Comparison of ENCODE assay signal across 8 mouse cellular contexts in the genomic region with DNA sequence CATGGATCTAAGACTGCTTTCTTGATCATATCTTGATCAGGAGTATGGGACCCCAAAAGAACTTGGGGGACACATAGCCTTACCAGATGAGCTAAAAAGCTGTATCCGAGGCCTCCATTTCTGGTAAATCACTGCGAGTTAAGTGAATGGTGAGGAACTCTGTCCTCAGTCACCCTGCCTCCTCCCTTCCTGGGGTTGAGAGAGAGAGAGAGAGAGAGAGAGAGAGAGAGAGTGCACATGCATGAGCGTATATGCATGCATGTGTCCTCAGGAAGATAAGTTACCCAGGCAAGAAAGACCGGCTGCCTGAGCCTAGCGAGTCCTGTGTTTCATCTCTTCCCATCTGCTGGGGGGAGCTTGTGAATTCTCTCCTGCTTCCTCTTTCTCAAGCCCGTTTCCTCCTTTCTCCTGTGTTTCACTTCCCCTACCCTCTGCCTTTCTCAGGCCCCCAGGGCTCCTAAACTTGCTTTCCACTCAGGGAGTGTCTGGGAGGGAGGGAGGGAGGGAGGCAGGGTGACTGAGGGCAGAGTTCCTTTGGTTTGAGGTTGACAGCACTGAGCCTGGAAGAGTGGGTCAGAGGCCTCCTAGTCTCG. TPM values are rescaled to one million over a fixed set of nuclear protein-coding genes. Genes with fewer than 3 reads are reported as not detected.
DNase-seq lines count a peak whose midpoint lies in the region; ATAC-seq and TF ChIP-seq lines count a peak whose summit lies in the region.
"Had no signal": no experiment of that assay in that cellular context is flagged by ENCODE, and none has a peak within 500 bp of the region (broad histone marks: within the 10 kb centered on the region; RNA-seq: fewer than 3 reads in every experiment).

No protein-coding gene starts in this region.

- H3K4me2 ChIP-seq in heart, embryonic 16.5 days (ENCODE audit: low read depth, low read length), result no peak overlapping the region
- H3K4me2 ChIP-seq: forebrain, embryonic 12.5 days had no signal

- peaks cover 5% of the 10 kb centered on the region for H3K9me3 ChIP-seq in heart, embryonic 16.5 days (replicated peaks; ENCODE audit: control insufficient read depth, low read length)

- DNase-seq in layer of hippocampus, adult 2 months (ENCODE audit: low spot score in 2 of 2), result no peak
- no peak for DNase-seq in layer of hippocampus, postnatal 10 days (ENCODE audit: low spot score in 2 of 2)
- DNase-seq in brain, adult 2 months (ENCODE audit: low read depth, low spot score), result peak; percentile 52
- peak; percentile 64 to 76 for DNase-seq in monocyte, adult 2 months (ENCODE audit: low read depth in 1 of 2, low spot score in 2 of 2)
- DNase-seq in gastrocnemius, postnatal 36 days, result no peak
- no peak for DNase-seq in urinary bladder, postnatal 4 days (ENCODE audit: low spot score in 2 of 2)

- intact Hi-C loops in gastrocnemius, postnatal 36 days (cut with DNase I), result no loop called here

- no peaks in the 10 kb centered on the region for H3K27me3 ChIP-seq in heart, embryonic 16.5 days (ENCODE audit: control insufficient read depth, insufficient read depth, low read length)

- H3K27ac ChIP-seq in layer of hippocampus, adult 2 months, result 0 out of 2 replicates have a peak overlapping the region, but pooled peaks have one; percentile 14
- H3K27ac ChIP-seq in heart, embryonic 16.5 days (ENCODE audit: low read length), result peak overlapping the region; percentile 83
- H3K27ac ChIP-seq: forebrain, embryonic 12.5 days had no signal

- H3K4me3 ChIP-seq in layer of hippocampus, adult 2 months, result no peak overlapping the region
- no peak overlapping the region for H3K4me3 ChIP-seq in heart, embryonic 16.5 days (ENCODE audit: low read length)
- H3K4me3 ChIP-seq: forebrain, embryonic 12.5 days had no signal

- peaks cover 8% of the 10 kb centered on the region for H3K36me3 ChIP-seq in heart, embryonic 16.5 days (ENCODE audit: control insufficient read depth, insufficient read depth)

- 45% methylated on average over 7 of the region's 7 CpGs for WGBS in heart, embryonic 16.5 days

- no peak for ATAC-seq in heart, embryonic 16.5 days (replicated peaks; ENCODE audit: extremely low read depth, insufficient read depth, low FRiP score)

- no peak overlapping the region for H3K9ac ChIP-seq in heart, embryonic 16.5 days (ENCODE audit: low read length)
- H3K9ac ChIP-seq: forebrain, embryonic 12.5 days had no signal

- TF ChIP-seq CTCF in layer of hippocampus, adult 2 months (conservative IDR thresholded peaks at IDR 0.05), result no peak

- peaks cover 55% of the 10 kb centered on the region for H3K4me1 ChIP-seq in heart, embryonic 16.5 days (ENCODE audit: control insufficient read depth, insufficient read depth, low read length)

RNA-seq across cellular contexts. Expression of a gene that starts 12.2 kb away (rescaled TPM):
- total RNA-seq in layer of hippocampus, adult 2 months (2021), result 10 to 100 TPM; 62.9 to 67.4 TPM
- 10 to 100 TPM; 44.4 to 45.8 TPM for total RNA-seq in layer of hippocampus, postnatal 10 days (2021)
- 19.9 and 23.0 TPM in 2 replicates for polyA plus RNA-seq in heart, embryonic 16.5 days (2015; fragmentation: Nextera tagmentation; extraction: Ambion mirVana)
- total RNA-seq in gastrocnemius, postnatal 36 days (2021), result 10 to 100 TPM; 37.2 to 38.2 TPM

RNA-seq across cellular contexts. Expression of a gene that starts 19.9 kb away (rescaled TPM):
- total RNA-seq in layer of hippocampus, adult 2 months (2021), result 1 to 10 TPM; 6.9 TPM
- total RNA-seq in layer of hippocampus, postnatal 10 days (2021), result 10 to 100 TPM; 11.0 to 12.9 TPM
- polyA plus RNA-seq in heart, embryonic 16.5 days (2015; fragmentation: Nextera tagmentation; extraction: Ambion mirVana), result 3.6 and 3.8 TPM in 2 replicates
- 1 to 10 TPM; 6.0 to 6.2 TPM for total RNA-seq in gastrocnemius, postnatal 36 days (2021)

RNA-seq across cellular contexts. Expression of a gene that starts 26.1 kb away (rescaled TPM):
- 10 to 100 TPM; 20.2 to 20.6 TPM for total RNA-seq in layer of hippocampus, adult 2 months (2021)
- 10 to 100 TPM; 26.6 to 29.8 TPM for total RNA-seq in layer of hippocampus, postnatal 10 days (2021)
- 30.3 and 32.0 TPM in 2 replicates for polyA plus RNA-seq in heart, embryonic 16.5 days (2015; fragmentation: Nextera tagmentation; extraction: Ambion mirVana)
- total RNA-seq in gastrocnemius, postnatal 36 days (2021), result 1 to 10 TPM; 6.9 to 9.7 TPM

RNA-seq across cellular contexts. Expression of a gene that starts 31.7 kb away (rescaled TPM):
- total RNA-seq in layer of hippocampus, adult 2 months (2021), result 10 to 100 TPM in 1 of 2 experiments, 1 to 10 TPM in 1; 8.6 to 11.6 TPM
- 10 to 100 TPM; 37.2 to 46.4 TPM for total RNA-seq in layer of hippocampus, postnatal 10 days (2021)
- 2.1 and 2.2 TPM in 2 replicates for polyA plus RNA-seq in heart, embryonic 16.5 days (2015; fragmentation: Nextera tagmentation; extraction: Ambion mirVana)
- not detected for total RNA-seq in gastrocnemius, postnatal 36 days (2021)

RNA-seq across cellular contexts. Expression of a gene that starts 47.7 kb away (rescaled TPM):
- total RNA-seq in layer of hippocampus, adult 2 months (2021), result 10 to 100 TPM; 26.9 to 28.1 TPM
- total RNA-seq in layer of hippocampus, postnatal 10 days (2021), result 10 to 100 TPM; 22.6 to 29.4 TPM
- polyA plus RNA-seq in heart, embryonic 16.5 days (2015; fragmentation: Nextera tagmentation; extraction: Ambion mirVana), result 42.5 and 44.6 TPM in 2 replicates
- total RNA-seq in gastrocnemius, postnatal 36 days (2021), result 10 to 100 TPM; 20.3 to 23.2 TPM

Comparison
In these comparisons a context has a peak if more than half of its experiments do, and no peak if none do; other contexts are left out.
1. DNase-seq: peak in brain, adult 2 months (single experiment) and monocyte, adult 2 months (2 of 2); none in layer of hippocampus, adult 2 months (0 of 2), layer of hippocampus, postnatal 10 days (0 of 2), gastrocnemius, postnatal 36 days (0 of 2) and urinary bladder, postnatal 4 days (0 of 2).